Mouse (Mus musculus) kidney, embryonic 14.5 days (tissue): ENCODE data around the gene Lct. TPM values are rescaled to one million over a fixed set of nuclear protein-coding genes. Genes with fewer than 3 reads are reported as not detected.
A peak's percentile ranks its signal among the peaks of the same experiment; 100 is the strongest.

Source experiments
- ATAC-seq: fragments of 200-750 bp; cut with Nextera tagmentation; 2 replicates; pipeline ENCODE4 v1.8.0; 2017; ENCODE audit warnings: moderate number of reproducible peaks, mild to moderate bottlenecking, moderate TSS enrichment, moderate library complexity; ENCODE audit not compliant: low FRiP score, low TSS enrichment
- H3K27ac ChIP-seq: fragments of 300-500 bp; sonication (generic); 2 replicates; pipeline ENCODE4 v1.5.1; 2014; ENCODE audit warnings: low read depth, mild to moderate bottlenecking, low read length, moderate library complexity, mixed read lengths
- H3K27me3 ChIP-seq: fragments of 300-500 bp; sonication (generic); 2 replicates; pipeline ENCODE4 v1.6.1; 2014; ENCODE audit warnings: mild to moderate bottlenecking, low read length; ENCODE audit not compliant: control insufficient read depth, insufficient read depth
- H3K36me3 ChIP-seq: fragments of 300-500 bp; sonication (generic); 2 replicates; pipeline ENCODE4 v1.6.1; 2014; ENCODE audit warnings: low read length, mixed read lengths; ENCODE audit not compliant: control insufficient read depth, insufficient read depth
- H3K4me1 ChIP-seq: fragments of 300-500 bp; sonication (generic); 2 replicates; pipeline ENCODE4 v1.6.1; 2014; ENCODE audit warnings: low read length, mixed read lengths; ENCODE audit not compliant: control insufficient read depth, insufficient read depth
- H3K4me2 ChIP-seq: fragments of 300-500 bp; sonication (generic); replicated peaks from 2 replicates; pipeline ENCODE4 v1.6.1; 2014; ENCODE audit warnings: low read depth, mild to moderate bottlenecking, low read length
- H3K4me3 ChIP-seq: fragments of 300-500 bp; sonication (generic); 2 replicates; pipeline ENCODE4 v1.5.1; 2014; ENCODE audit warnings: mild to moderate bottlenecking, low read length
- H3K9ac ChIP-seq: fragments of 300-500 bp; sonication (generic); 2 replicates; pipeline ENCODE4 v1.6.1; 2014; ENCODE audit warnings: low read depth, mild to moderate bottlenecking, low read length, moderate library complexity
- H3K9me3 ChIP-seq: fragments of 300-500 bp; sonication (generic); 2 replicates; pipeline ENCODE4 v1.6.1; 2016; ENCODE audit warnings: low read length; ENCODE audit not compliant: control insufficient read depth
- WGBS: fragments of 180-500 bp; shearing (Covaris S2); extraction: QIAGEN DNeasy Blood & Tissue Kit; methylation state at CpG from one replicate; pipeline ENCODE4 v1.1.7; 2014; 5-methylcytosine and 5-hydroxymethylcytosine counted together
- polyA plus RNA-seq: library from polyadenylated mRNA; unstranded; fragments of >200 nt; fragmentation: Nextera tagmentation; extraction: Ambion mirVana; gene quantifications from 2 replicates; pipeline ENCODE4 v1.2.1, GENCODE M21; 2014

Lct gene
- polyA plus RNA-seq, 1 experiment from 2014 or later, result 0.26 TPM

GRCm38 (mm10) chr1:128314665-128315064 is 13.5 kb downstream of the Lct start:
- H3K4me1 ChIP-seq, result no peaks in the 10 kb centered on the region
- ATAC-seq, result no peak
- H3K27ac ChIP-seq, result no peak overlapping the region
- no peak overlapping the region for H3K4me2 ChIP-seq
- no peaks in the 10 kb centered on the region for H3K36me3 ChIP-seq
- no peak overlapping the region for H3K9ac ChIP-seq
- WGBS, result 67% methylated on average over 4 of the region's 4 CpGs
- H3K9me3 ChIP-seq, result no peaks in the 10 kb centered on the region
- H3K27me3 ChIP-seq, result no peaks in the 10 kb centered on the region
- H3K4me3 ChIP-seq, result no peak overlapping the region

- H3K9ac ChIP-seq, result no peak overlapping the region
Measured at GRCm38 (mm10) chr1:128309043-128309442, 19.1 kb downstream of the Lct start.

GRCm38 (mm10) chr1:128303900-128304299 is 24.2 kb downstream of the Lct start:
- H3K27ac ChIP-seq, result no peak overlapping the region
- WGBS, result 80% methylated on average over 16 of the region's 16 CpGs

More at GRCm38 (mm10) chr1:128309043-128309442, 19.1 kb downstream of the Lct start:
- 81% methylated on average over 3 of the region's 3 CpGs for WGBS
- H3K4me3 ChIP-seq, result no peak overlapping the region
- no peaks in the 10 kb centered on the region for H3K9me3 ChIP-seq
- no peak overlapping the region for H3K27ac ChIP-seq
- H3K27me3 ChIP-seq, result no peaks in the 10 kb centered on the region
- H3K4me2 ChIP-seq, result no peak overlapping the region
- H3K36me3 ChIP-seq, result no peaks in the 10 kb centered on the region
- ATAC-seq, result no peak
- H3K4me1 ChIP-seq, result no peaks in the 10 kb centered on the region

GRCm38 (mm10) chr1:128295717-128296528 is 32.2 kb downstream of the Lct start:
- Histone ChIP-seq H3K4me1 (no peaks in the 10 kb centered on the region), H3K4me2 (no peak overlapping the region), H3K27me3 (no peaks in the 10 kb centered on the region), H3K36me3 (no peaks in the 10 kb centered on the region), H3K9ac (no peak overlapping the region), H3K9me3 (no peaks in the 10 kb centered on the region), H3K27ac (no peak overlapping the region), H3K4me3 (no peak overlapping the region)
- ATAC-seq, result peak; percentile 50
- 87% methylated on average over 5 of the region's 5 CpGs for WGBS

More at GRCm38 (mm10) chr1:128303900-128304299, 24.2 kb downstream of the Lct start:
- H3K4me2 ChIP-seq, result no peak overlapping the region
- no peak overlapping the region for H3K4me3 ChIP-seq
- H3K27me3 ChIP-seq, result no peaks in the 10 kb centered on the region
- no peak overlapping the region for H3K9ac ChIP-seq
- H3K4me1 ChIP-seq, result no peaks in the 10 kb centered on the region
- H3K36me3 ChIP-seq, result no peaks in the 10 kb centered on the region
- ATAC-seq, result no peak
- H3K9me3 ChIP-seq, result no peaks in the 10 kb centered on the region

- no peaks in the 10 kb centered on the region for H3K27me3 ChIP-seq
- H3K4me1 ChIP-seq, result no peaks in the 10 kb centered on the region
- no peak overlapping the region for H3K4me2 ChIP-seq
- H3K9ac ChIP-seq, result no peak overlapping the region
- H3K9me3 ChIP-seq, result no peaks in the 10 kb centered on the region
- no peak overlapping the region for H3K4me3 ChIP-seq
- H3K36me3 ChIP-seq, result no peaks in the 10 kb centered on the region
- 61% methylated on average over 8 of the region's 8 CpGs for WGBS
- no peak for ATAC-seq
- no peak overlapping the region for H3K27ac ChIP-seq
Measured at GRCm38 (mm10) chr1:128295296-128295695, 32.8 kb downstream of the Lct start.

- Histone ChIP-seq H3K27me3 (no peaks in the 10 kb centered on the region), H3K4me2 (no peak overlapping the region), H3K27ac (no peak overlapping the region), H3K4me1 (no peaks in the 10 kb centered on the region), H3K36me3 (no peaks in the 10 kb centered on the region), H3K9me3 (no peaks in the 10 kb centered on the region), H3K9ac (no peak overlapping the region), H3K4me3 (no peak overlapping the region)
- no peak for ATAC-seq
- WGBS, result 73% methylated on average over 12 of the region's 12 CpGs
Measured at GRCm38 (mm10) chr1:128293524-128293923, 34.6 kb downstream of the Lct start.

GRCm38 (mm10) chr1:128290295-128290694 is 37.8 kb downstream of the Lct start:
- no peak overlapping the region for H3K4me3 ChIP-seq
- WGBS, result 90% methylated on average over 5 of the region's 5 CpGs
- H3K27ac ChIP-seq, result no peak overlapping the region
- no peak overlapping the region for H3K9ac ChIP-seq
- no peak for ATAC-seq
- H3K27me3 ChIP-seq, result no peaks in the 10 kb centered on the region
- no peaks in the 10 kb centered on the region for H3K36me3 ChIP-seq
- no peak overlapping the region for H3K4me2 ChIP-seq
- H3K4me1 ChIP-seq, result no peaks in the 10 kb centered on the region
- no peaks in the 10 kb centered on the region for H3K9me3 ChIP-seq

- Histone ChIP-seq H3K36me3 (peaks cover 2% of the 10 kb centered on the region; the same call in 1 of the 2 replicates), H3K27ac (no peak overlapping the region), H3K4me1 (no peaks in the 10 kb centered on the region), H3K9ac (no peak overlapping the region), H3K27me3 (no peaks in the 10 kb centered on the region), H3K4me3 (no peak overlapping the region), H3K9me3 (peaks cover 8% of the 10 kb centered on the region; the same call in 1 of the 2 replicates), H3K4me2 (no peak overlapping the region)
- no peak for ATAC-seq
- 91% methylated on average over 9 of the region's 9 CpGs for WGBS
Measured at GRCm38 (mm10) chr1:128285136-128285535, 43.0 kb downstream of the Lct start.

GRCm38 (mm10) chr1:128284157-128284690 is 43.9 kb downstream of the Lct start:
- WGBS, result 75% methylated on average over 8 of the region's 8 CpGs
- peaks cover 10% of the 10 kb centered on the region; the same call in 1 of the 2 replicates for H3K36me3 ChIP-seq
- H3K9me3 ChIP-seq, result peaks cover 8% of the 10 kb centered on the region; the same call in 1 of the 2 replicates
- no peaks in the 10 kb centered on the region for H3K4me1 ChIP-seq
- no peaks in the 10 kb centered on the region for H3K27me3 ChIP-seq
- no peak for ATAC-seq
- no peak overlapping the region for H3K4me3 ChIP-seq
- H3K27ac ChIP-seq, result no peak overlapping the region
- H3K4me2 ChIP-seq, result no peak overlapping the region
- H3K9ac ChIP-seq, result no peak overlapping the region
